Mouse (Mus musculus) midbrain, embryonic 12.5 days (tissue): ENCODE measurements around the gene Drd3. TPM values are rescaled to one million over a fixed set of nuclear protein-coding genes. Genes with fewer than 3 reads are reported as not detected.

Experiments
- ATAC-seq: fragments of 200-750 bp; cut with Nextera tagmentation; 2 replicates; pipeline ENCODE4 v1.8.0; 2017; ENCODE audit warnings: low read depth, moderate TSS enrichment, moderate library complexity; ENCODE audit not compliant: low FRiP score
- H3K27ac ChIP-seq: fragments of 300-500 bp; sonication (generic); replicated peaks from 2 replicates; pipeline ENCODE4 v1.5.1; 2016; ENCODE audit warnings: mild to moderate bottlenecking
- H3K27me3 ChIP-seq: fragments of 300-500 bp; sonication (generic); 2 replicates; pipeline ENCODE4 v1.6.1; 2016; ENCODE audit warnings: mild to moderate bottlenecking
- H3K36me3 ChIP-seq: fragments of 300-500 bp; sonication (generic); 2 replicates; pipeline ENCODE4 v1.6.1; 2016
- H3K4me1 ChIP-seq: fragments of 300-500 bp; sonication (generic); 2 replicates; pipeline ENCODE4 v1.6.1; 2016
- H3K4me2 ChIP-seq: fragments of 300-500 bp; sonication (generic); replicated peaks from 2 replicates; pipeline ENCODE4 v1.6.1; 2016; ENCODE audit warnings: mild to moderate bottlenecking, moderate library complexity
- H3K4me3 ChIP-seq: fragments of 300-500 bp; sonication (generic); 2 replicates; pipeline ENCODE4 v1.5.1; 2016; ENCODE audit warnings: mild to moderate bottlenecking
- H3K9ac ChIP-seq: fragments of 300-500 bp; sonication (generic); replicated peaks from 2 replicates; pipeline ENCODE4 v1.6.1; 2016; ENCODE audit warnings: mild to moderate bottlenecking, moderate library complexity
- H3K9me3 ChIP-seq: fragments of 300-500 bp; sonication (generic); 2 replicates; pipeline ENCODE4 v1.6.1; 2016; ENCODE audit warnings: mild to moderate bottlenecking
- WGBS: fragments of 180-500 bp; shearing (Covaris S2); methylation state at CpG from one replicate; pipeline ENCODE4 v1.1.7; 2016; 5-methylcytosine and 5-hydroxymethylcytosine counted together
- microRNA-seq: library from miRNA; unstranded; fragments of <30 nt; microRNA quantifications from one replicate; pipeline ENCODE4, GENCODE M21; 2017
- polyA plus RNA-seq: library from polyadenylated mRNA; unstranded; fragments of >200 nt; fragmentation: Nextera tagmentation; extraction: Ambion mirVana; gene quantifications from 2 replicates; pipeline ENCODE4 v1.2.1, GENCODE M21; 2016

Drd3 gene
- polyA plus RNA-seq, 1 experiment from 2014 or later: not detected

GRCm38 (mm10) chr16:43860624-43861023 is 106.8 kb downstream of the Drd3 start:
- H3K4me1 ChIP-seq: no peaks in the 10 kb centered on the region
- no peak overlapping the region for H3K4me2 ChIP-seq
- H3K27me3 ChIP-seq: no peaks in the 10 kb centered on the region
- H3K9ac ChIP-seq: no peak overlapping the region
- peaks cover 20% of the 10 kb centered on the region for H3K36me3 ChIP-seq
- WGBS: 86% methylated on average over 6 of the region's 6 CpGs
- no peak overlapping the region for H3K4me3 ChIP-seq
- no peak overlapping the region for H3K27ac ChIP-seq
- H3K9me3 ChIP-seq: no peaks in the 10 kb centered on the region
- no peak for ATAC-seq

GRCm38 (mm10) chr16:43869805-43870204 is 116.0 kb downstream of the Drd3 start:
- Histone ChIP-seq H3K27me3 (no peaks in the 10 kb centered on the region), H3K9ac (no peak overlapping the region), H3K4me1 (no peaks in the 10 kb centered on the region), H3K36me3 (peaks cover 38% of the 10 kb centered on the region), H3K4me2 (no peak overlapping the region), H3K4me3 (no peak overlapping the region), H3K9me3 (no peaks in the 10 kb centered on the region), H3K27ac (no peak overlapping the region)
- ATAC-seq: no peak

DNA sequence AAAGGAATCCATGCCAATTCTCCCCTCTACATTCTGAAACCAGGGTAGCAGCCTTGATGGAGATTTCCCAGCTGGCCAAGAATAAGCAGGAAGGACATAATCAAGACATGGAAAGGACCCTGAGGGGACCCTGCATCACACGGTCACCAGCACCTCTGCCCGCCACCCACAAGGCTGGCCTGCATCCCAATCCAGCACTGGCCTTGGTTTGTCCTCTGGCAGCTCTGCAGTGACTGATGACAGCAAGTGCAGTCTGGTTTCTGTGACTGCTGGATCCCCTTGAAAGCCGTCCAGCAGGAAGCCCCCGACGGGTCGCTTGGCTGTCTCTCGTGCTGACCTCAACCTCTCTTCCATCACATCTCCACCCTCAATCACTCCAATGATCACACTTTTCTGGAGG is 117.6 kb downstream of the Drd3 start:
- no peaks in the 10 kb centered on the region for H3K4me1 ChIP-seq
- H3K27me3 ChIP-seq: no peaks in the 10 kb centered on the region
- H3K9me3 ChIP-seq: no peaks in the 10 kb centered on the region
- 95% methylated on average over 7 of the region's 7 CpGs for WGBS
- no peak for ATAC-seq
- no peak overlapping the region for H3K4me3 ChIP-seq
- no peak overlapping the region for H3K9ac ChIP-seq
- H3K36me3 ChIP-seq: peaks cover 49% of the 10 kb centered on the region
- no peak overlapping the region for H3K27ac ChIP-seq
- H3K4me2 ChIP-seq: no peak overlapping the region

Small RNA genes lying within 50 kb of the gene (microRNA-seq; reads per million reads assigned to microRNA genes)
- gene Gm25996: not detected

Other genes with a start within 250 kb of the Drd3 start
- gene Tigit, start 89.9 kb upstream of the Drd3 start, polyA plus RNA-seq: 0.20 TPM in 1 of 2 replicates, not detected in the other
- gene Ccdc191, start 135.8 kb downstream of the Drd3 start, polyA plus RNA-seq: 14.8 and 16.7 TPM in 2 replicates
- 29.3 and 30.3 TPM in 2 replicates for gene Qtrt2, start 172.8 kb downstream of the Drd3 start, polyA plus RNA-seq
- gene Zdhhc23, start 225.8 kb downstream of the Drd3 start, polyA plus RNA-seq: 0.60 and 0.75 TPM in 2 replicates